Mouse (Mus musculus) small intestine, adult 2 months (tissue): ENCODE results near the gene Itga9.

Source experiments
- CTCF ChIP-seq: fragments of 200-500 bp; IDR thresholded peaks from 2 replicates; pipeline ENCODE4 v1.5.1; 2012; ENCODE audit warnings: low read depth, mild to moderate bottlenecking, control low read depth, inconsistent platforms, low read length, moderate library complexity, mixed read lengths; ENCODE audit not compliant: insufficient replicate concordance, insufficient read length; ENCODE audit errors: extremely low read depth
- POLR2A ChIP-seq: fragments of 200-500 bp; IDR thresholded peaks from 2 replicates; pipeline ENCODE4 v1.6.1; 2012; ENCODE audit warnings: low read depth, mild to moderate bottlenecking, control low read depth, inconsistent platforms, low read length, moderate library complexity

- no peak for TF ChIP-seq CTCF
- TF ChIP-seq POLR2A, result no peak
These were observed 170.5 kb downstream of the Itga9 start for GRCm38 (mm10) chr9:118776880-118777438.
